Mouse (Mus musculus): ENCODE measurements around the gene Pdss2.

Pdss2 gene

GRCm38 (mm10) chr10:43220910-43221625 lies at the start of gene Pdss2:
Gene Pdss2, plus strand, starts transcription at chr10:43221486.
- DNase-seq = peak; percentile 89

- DNase-seq = no peak
Measured at GRCm38 (mm10) chr10:43172066-43172465, 49.2 kb upstream of the Pdss2 start.

- DNase-seq = no peak
Measured at GRCm38 (mm10) chr10:43172554-43172953, 48.7 kb upstream of the Pdss2 start.

- peak; percentile 63 for DNase-seq
Measured at GRCm38 (mm10) chr10:43173141-43173827, 48.0 kb upstream of the Pdss2 start.

- DNase-seq = peak; percentile 8
Measured at GRCm38 (mm10) chr10:43173828-43174325, 47.4 kb upstream of the Pdss2 start.

- DNase-seq = peak; percentile 79
Measured at GRCm38 (mm10) chr10:43174326-43175155, 46.7 kb upstream of the Pdss2 start, which contains the start of the genes Sobp and 9030612E09Rik. Gene Sobp, minus strand, starts transcription at chr10:43174530. Gene 9030612E09Rik, plus strand, starts transcription at chr10:43174704.

- peak; percentile 11 for DNase-seq
Measured at GRCm38 (mm10) chr10:43175156-43175601, 46.1 kb upstream of the Pdss2 start.

GRCm38 (mm10) chr10:43180313-43180912 lies 40.9 kb upstream of the Pdss2 start:
- DNase-seq = no peak

GRCm38 (mm10) chr10:43200206-43200605 lies 21.1 kb upstream of the Pdss2 start:
- DNase-seq = no peak

- DNase-seq = no peak
Measured at GRCm38 (mm10) chr10:43203865-43204264, 17.4 kb upstream of the Pdss2 start.

- DNase-seq = peak; percentile 23
Measured at GRCm38 (mm10) chr10:43211866-43212265, 9.4 kb upstream of the Pdss2 start.

- no peak for DNase-seq
Measured at GRCm38 (mm10) chr10:43217361-43217900, 3.9 kb upstream of the Pdss2 start.

GRCm38 (mm10) chr10:43220479-43220878 lies 807 bp upstream of the Pdss2 start:
- no peak for DNase-seq

GRCm38 (mm10) chr10:43221659-43222058 lies 373 bp downstream of the Pdss2 start:
- DNase-seq = peak; percentile 23

- no peak for DNase-seq
Measured at GRCm38 (mm10) chr10:43223391-43223790, 2.1 kb downstream of the Pdss2 start.

- no peak for DNase-seq
Measured at GRCm38 (mm10) chr10:43226391-43226790, 5.1 kb downstream of the Pdss2 start.

GRCm38 (mm10) chr10:43229236-43229635 lies 8.0 kb downstream of the Pdss2 start:
- no peak for DNase-seq

GRCm38 (mm10) chr10:43234522-43234921 lies 13.2 kb downstream of the Pdss2 start:
- DNase-seq = no peak

- DNase-seq = no peak
Measured at GRCm38 (mm10) chr10:43235011-43235410, 13.7 kb downstream of the Pdss2 start.

GRCm38 (mm10) chr10:43235758-43236669 lies 14.7 kb downstream of the Pdss2 start:
- DNase-seq = no peak

- DNase-seq = no peak
Measured at GRCm38 (mm10) chr10:43242215-43242614, 20.9 kb downstream of the Pdss2 start.
